Comparison of ENCODE assay signal across 22 mouse cellular contexts in the genomic region with DNA sequence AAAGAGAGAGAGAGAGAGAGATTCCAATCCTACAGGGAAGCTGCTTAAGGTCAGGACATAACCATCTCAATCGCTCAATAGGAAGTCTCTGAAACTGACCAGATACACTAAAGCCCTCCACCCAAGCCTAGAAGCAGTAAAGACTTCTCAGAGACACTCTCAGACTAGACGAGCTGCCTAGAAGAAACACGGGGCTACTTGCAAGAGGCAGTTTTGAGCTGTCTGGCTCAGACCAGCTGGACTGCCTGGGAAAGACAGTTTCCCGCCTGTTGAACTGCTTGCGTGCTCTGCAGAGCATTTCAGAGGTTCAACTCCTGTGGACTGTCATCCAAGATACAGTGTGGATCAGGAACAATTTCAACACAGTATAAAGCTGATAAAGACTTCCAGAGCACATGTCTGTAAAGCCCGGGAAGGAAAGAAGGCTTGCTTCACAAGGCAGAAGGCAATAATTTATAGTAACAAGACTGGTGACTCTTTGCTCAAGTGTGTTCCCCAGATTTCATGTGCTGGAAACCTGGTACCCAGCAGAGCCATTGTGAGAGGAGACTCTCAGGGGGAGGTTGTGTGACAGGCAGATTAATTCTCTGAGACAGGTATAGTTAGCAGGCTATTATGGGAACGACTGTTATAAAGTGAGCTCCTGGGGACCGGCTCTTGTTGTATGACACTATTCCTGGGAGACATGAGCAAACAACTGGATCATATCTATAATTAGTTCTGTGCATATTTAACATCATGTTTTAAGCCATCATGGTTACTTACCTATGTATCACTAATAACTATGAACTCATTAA. TPM values are rescaled to one million over a fixed set of nuclear protein-coding genes. Genes with fewer than 3 reads are reported as not detected.
DNase-seq lines count a peak whose midpoint lies in the region; ATAC-seq and TF ChIP-seq lines count a peak whose summit lies in the region.
"Had no signal": no experiment of that assay in that cellular context is flagged by ENCODE, and none has a peak within 500 bp of the region (broad histone marks: within the 10 kb centered on the region; RNA-seq: fewer than 3 reads in every experiment).

No protein-coding gene starts in this region.

- WGBS in heart, embryonic 10.5 days: 38% methylated on average over 8 of the region's 8 CpGs
- 22% methylated on average over 8 of the region's 8 CpGs for WGBS in heart, adult 2 months
- 24% methylated on average over 8 of the region's 8 CpGs for WGBS in intestine, embryonic 14.5 days
- WGBS in intestine, postnatal 0 days: 32% methylated on average over 8 of the region's 8 CpGs
- WGBS in midbrain, embryonic 14.5 days: 52% methylated on average over 8 of the region's 8 CpGs
- WGBS in midbrain, embryonic 15.5 days: 60% methylated on average over 8 of the region's 8 CpGs
- WGBS in stomach, postnatal 0 days: 38% methylated on average over 8 of the region's 8 CpGs

- no peak overlapping the region for H3K9ac ChIP-seq in heart, adult 2 months (ENCODE audit: low read depth, low read length)
- no peak overlapping the region for H3K9ac ChIP-seq in intestine, embryonic 14.5 days (ENCODE audit: low read length)
- H3K9ac ChIP-seq in intestine, postnatal 0 days (ENCODE audit: low read depth, low read length): no peak overlapping the region
- no peak overlapping the region for H3K9ac ChIP-seq in midbrain, embryonic 14.5 days (replicated peaks; ENCODE audit: low read length)
- H3K9ac ChIP-seq in midbrain, embryonic 15.5 days: no peak overlapping the region
- no peak overlapping the region for H3K9ac ChIP-seq in stomach, postnatal 0 days (ENCODE audit: low read length)
- H3K9ac ChIP-seq: limb, embryonic 12.5 days; neural tube, embryonic 15.5 days had no signal

- no peak for DNase-seq in heart, embryonic 10.5 days (ENCODE audit: low spot score)
- no peak for DNase-seq in heart, adult 2 months
- peak; percentile 59 for DNase-seq in intestine, embryonic 14.5 days (ENCODE audit: low spot score)
- DNase-seq in midbrain, embryonic 14.5 days: peak; percentile 7
- DNase-seq in stomach, postnatal 0 days (ENCODE audit: low spot score): no peak
- DNase-seq in layer of hippocampus, postnatal 14 days (ENCODE audit: low spot score in 2 of 2): no peak
- DNase-seq: adrenal gland, adult 2 months; cerebellum, adult 11-12 months; cerebellum, postnatal 25 days; gastrocnemius, postnatal 36 days; kidney, postnatal 14 days; lung, adult 2 months; right cerebral cortex, postnatal 25 days had no signal

- TF ChIP-seq POLR2A in heart, adult 2 months (IDR thresholded peaks at IDR 0.05; ENCODE audit: insufficient read depth, low read depth, low read length): no peak

- intact Hi-C loops in heart, adult 2 months (cut with DNase I): no loop called here

- H3K36me3 ChIP-seq in heart, embryonic 10.5 days: no peaks in the 10 kb centered on the region
- no peaks in the 10 kb centered on the region for H3K36me3 ChIP-seq in heart, adult 2 months (ENCODE audit: control insufficient read depth, insufficient read depth, low read length)
- H3K36me3 ChIP-seq in intestine, embryonic 14.5 days (ENCODE audit: control insufficient read depth, insufficient read depth, low read length): no peaks in the 10 kb centered on the region
- no peaks in the 10 kb centered on the region for H3K36me3 ChIP-seq in intestine, postnatal 0 days (ENCODE audit: control insufficient read depth, insufficient read depth)
- no peaks in the 10 kb centered on the region for H3K36me3 ChIP-seq in midbrain, embryonic 14.5 days (ENCODE audit: control insufficient read depth, insufficient read depth, low read length)
- H3K36me3 ChIP-seq in midbrain, embryonic 15.5 days (replicated peaks): no peaks in the 10 kb centered on the region
- H3K36me3 ChIP-seq in stomach, postnatal 0 days (ENCODE audit: control insufficient read depth, insufficient read depth, low read length): no peaks in the 10 kb centered on the region
- H3K36me3 ChIP-seq: limb, embryonic 12.5 days; midbrain, embryonic 10.5 days; neural tube, embryonic 15.5 days had no signal

- no peaks in the 10 kb centered on the region for H3K27me3 ChIP-seq in heart, embryonic 10.5 days (ENCODE audit: insufficient read depth, poor library complexity, severe bottlenecking)
- H3K27me3 ChIP-seq in heart, adult 2 months (ENCODE audit: control insufficient read depth, insufficient read depth, low read length): no peaks in the 10 kb centered on the region
- H3K27me3 ChIP-seq in intestine, embryonic 14.5 days (replicated peaks; ENCODE audit: control insufficient read depth, insufficient read depth, low read length): no peaks in the 10 kb centered on the region
- H3K27me3 ChIP-seq in intestine, postnatal 0 days (replicated peaks; ENCODE audit: control insufficient read depth, insufficient read depth, low read length): no peaks in the 10 kb centered on the region
- no peaks in the 10 kb centered on the region for H3K27me3 ChIP-seq in midbrain, embryonic 14.5 days (ENCODE audit: control insufficient read depth, insufficient read depth, low read length)
- no peaks in the 10 kb centered on the region for H3K27me3 ChIP-seq in midbrain, embryonic 15.5 days (replicated peaks)
- no peaks in the 10 kb centered on the region for H3K27me3 ChIP-seq in stomach, postnatal 0 days (ENCODE audit: control insufficient read depth, insufficient read depth, low read length)
- H3K27me3 ChIP-seq: limb, embryonic 12.5 days; neural tube, embryonic 15.5 days had no signal

- no peak for TF ChIP-seq EP300 in heart, adult 2 months (IDR thresholded peaks at IDR 0.05; ENCODE audit: insufficient read depth, low read depth, low read length)
- TF ChIP-seq EP300 in stomach, postnatal 0 days (optimal IDR thresholded peaks at IDR 0.05): no peak

- TF ChIP-seq CTCF in heart, adult 2 months (IDR thresholded peaks at IDR 0.05): no peak
- TF ChIP-seq CTCF in intestine, postnatal 0 days (IDR thresholded peaks at IDR 0.05; ENCODE audit: low read depth): no peak
- TF ChIP-seq CTCF in stomach, postnatal 0 days (IDR thresholded peaks at IDR 0.05; ENCODE audit: low read depth): no peak

- H3K27ac ChIP-seq in heart, embryonic 10.5 days: peak overlapping the region; percentile 71
- H3K27ac ChIP-seq in heart, adult 2 months: no peak overlapping the region
- H3K27ac ChIP-seq in intestine, embryonic 14.5 days (ENCODE audit: low read depth): peak overlapping the region; percentile 77
- no peak overlapping the region for H3K27ac ChIP-seq in intestine, postnatal 0 days (ENCODE audit: low read depth, low read length)
- H3K27ac ChIP-seq in midbrain, embryonic 14.5 days (replicated peaks; ENCODE audit: low read depth, low read length): no peak overlapping the region
- H3K27ac ChIP-seq in midbrain, embryonic 15.5 days: no peak overlapping the region
- H3K27ac ChIP-seq in stomach, postnatal 0 days (replicated peaks): 0 out of 2 replicates have a peak overlapping the region, but pooled peaks have one; percentile 8
- H3K27ac ChIP-seq: left cerebral cortex, adult 2 months; limb, embryonic 12.5 days; midbrain, embryonic 10.5 days; neural tube, embryonic 15.5 days had no signal

- H3K9me3 ChIP-seq in heart, embryonic 10.5 days: no peaks in the 10 kb centered on the region
- no peaks in the 10 kb centered on the region for H3K9me3 ChIP-seq in intestine, embryonic 14.5 days (ENCODE audit: control insufficient read depth, low read length)
- no peaks in the 10 kb centered on the region for H3K9me3 ChIP-seq in intestine, postnatal 0 days (ENCODE audit: control insufficient read depth)
- H3K9me3 ChIP-seq in midbrain, embryonic 14.5 days (ENCODE audit: control insufficient read depth, low read length): no peaks in the 10 kb centered on the region
- H3K9me3 ChIP-seq in midbrain, embryonic 15.5 days: no peaks in the 10 kb centered on the region
- H3K9me3 ChIP-seq in stomach, postnatal 0 days (ENCODE audit: control insufficient read depth, low read length): no peaks in the 10 kb centered on the region
- H3K9me3 ChIP-seq: limb, embryonic 12.5 days; midbrain, embryonic 10.5 days; neural tube, embryonic 15.5 days had no signal

- peak; percentile 73 for ATAC-seq in intestine, embryonic 14.5 days (replicated peaks; ENCODE audit: low FRiP score, low TSS enrichment, low read depth)
- ATAC-seq in intestine, postnatal 0 days: no peak
- ATAC-seq in midbrain, embryonic 14.5 days (ENCODE audit: low FRiP score, low TSS enrichment): no peak
- no peak for ATAC-seq in midbrain, embryonic 15.5 days (replicated peaks)
- no peak for ATAC-seq in stomach, postnatal 0 days (ENCODE audit: low FRiP score, low TSS enrichment)
- ATAC-seq: forebrain, embryonic 14.5 days had no signal

- no peak overlapping the region for H3K4me2 ChIP-seq in intestine, embryonic 14.5 days (ENCODE audit: low read length)
- H3K4me2 ChIP-seq in intestine, postnatal 0 days (replicated peaks; ENCODE audit: low read depth): no peak overlapping the region
- H3K4me2 ChIP-seq in midbrain, embryonic 14.5 days (ENCODE audit: low read length): no peak overlapping the region
- H3K4me2 ChIP-seq in midbrain, embryonic 15.5 days: no peak overlapping the region
- no peak overlapping the region for H3K4me2 ChIP-seq in stomach, postnatal 0 days (replicated peaks; ENCODE audit: low read depth)
- H3K4me2 ChIP-seq: limb, embryonic 12.5 days; neural tube, embryonic 15.5 days had no signal

- no peaks in the 10 kb centered on the region for H3K79me2 ChIP-seq in heart, adult 2 months (replicated peaks; ENCODE audit: control insufficient read depth, insufficient read depth, low read length)

- H3K4me3 ChIP-seq in heart, embryonic 10.5 days: no peak overlapping the region
- no peak overlapping the region for H3K4me3 ChIP-seq in heart, adult 2 months
- H3K4me3 ChIP-seq in intestine, embryonic 14.5 days (ENCODE audit: low read depth, low read length): no peak overlapping the region
- no peak overlapping the region for H3K4me3 ChIP-seq in intestine, postnatal 0 days (ENCODE audit: low read depth, low read length)
- H3K4me3 ChIP-seq in midbrain, embryonic 14.5 days (replicated peaks; ENCODE audit: low read depth, low read length): no peak overlapping the region
- no peak overlapping the region for H3K4me3 ChIP-seq in midbrain, embryonic 15.5 days
- no peak overlapping the region for H3K4me3 ChIP-seq in stomach, postnatal 0 days (ENCODE audit: low read depth, low read length)
- H3K4me3 ChIP-seq: left cerebral cortex, adult 2 months; limb, embryonic 12.5 days; midbrain, embryonic 10.5 days; myocyte; neural tube, embryonic 15.5 days had no signal

- H3K4me1 ChIP-seq in heart, embryonic 10.5 days: peaks cover 30% of the 10 kb centered on the region
- no peaks in the 10 kb centered on the region; the same call in 1 of the 2 replicates for H3K4me1 ChIP-seq in heart, adult 2 months (ENCODE audit: control insufficient read depth, insufficient read depth, low read length)
- peaks cover 11% of the 10 kb centered on the region; the same call in 1 of the 2 replicates for H3K4me1 ChIP-seq in intestine, embryonic 14.5 days (replicated peaks; ENCODE audit: control insufficient read depth, insufficient read depth, low read length)
- no peaks in the 10 kb centered on the region for H3K4me1 ChIP-seq in intestine, postnatal 0 days (replicated peaks; ENCODE audit: control insufficient read depth, insufficient read depth, low read length)
- no peaks in the 10 kb centered on the region for H3K4me1 ChIP-seq in midbrain, embryonic 14.5 days (ENCODE audit: control insufficient read depth, insufficient read depth, low read length)
- no peaks in the 10 kb centered on the region for H3K4me1 ChIP-seq in midbrain, embryonic 15.5 days
- H3K4me1 ChIP-seq in stomach, postnatal 0 days (replicated peaks; ENCODE audit: control insufficient read depth, insufficient read depth): no peaks in the 10 kb centered on the region

RNA-seq across cellular contexts. Expression of a gene that starts 11.8 kb away (rescaled TPM):
- 148 and 160 TPM in 2 replicates for polyA plus RNA-seq in heart, embryonic 10.5 days (2016; fragmentation: Nextera tagmentation; extraction: Ambion mirVana)
- 1 to 10 TPM; 5.4 to 6.0 TPM for total RNA-seq in heart, adult 2 months (2021)
- polyA plus RNA-seq in heart, adult 2 months (2012; rRNA removed): 7.8 and 12.9 TPM in 2 replicates
- 68.3 and 74.8 TPM in 2 replicates for polyA plus RNA-seq in intestine, embryonic 14.5 days (2014; fragmentation: Nextera tagmentation; extraction: Ambion mirVana)
- 8.8 and 11.4 TPM in 2 replicates for polyA plus RNA-seq in intestine, postnatal 0 days (2015; fragmentation: Nextera tagmentation; extraction: Ambion mirVana)
- polyA plus RNA-seq in midbrain, embryonic 14.5 days (2014; fragmentation: Nextera tagmentation; extraction: Ambion mirVana): 1.5 and 3.9 TPM in 2 replicates
- 4.1 TPM in 2 replicates for polyA plus RNA-seq in midbrain, embryonic 15.5 days (2015; fragmentation: Nextera tagmentation; extraction: Ambion mirVana)
- 9.7 and 10.8 TPM in 2 replicates for polyA plus RNA-seq in stomach, postnatal 0 days (2015; fragmentation: Nextera tagmentation; extraction: Ambion mirVana)
- total RNA-seq in layer of hippocampus, postnatal 14 days (2021): 1 to 10 TPM in 1 of 2 experiments, under 1 TPM in 1; 0.95 to 1.1 TPM
- total RNA-seq: MEL had no signal

Comparison
In these comparisons a context has a peak if more than half of its experiments do, and no peak if none do; other contexts are left out.
1. H3K27ac ChIP-seq: peak in heart, embryonic 10.5 days (single experiment), intestine, embryonic 14.5 days (single experiment) and stomach, postnatal 0 days (single experiment); none in heart, adult 2 months (single experiment), intestine, postnatal 0 days (single experiment), midbrain, embryonic 14.5 days (single experiment) and midbrain, embryonic 15.5 days (single experiment).
2. DNase-seq: peak in intestine, embryonic 14.5 days (single experiment) and midbrain, embryonic 14.5 days (single experiment); none in heart, embryonic 10.5 days (single experiment), heart, adult 2 months (0 of 2), stomach, postnatal 0 days (single experiment) and layer of hippocampus, postnatal 14 days (0 of 2).